Mouse (Mus musculus) subcutaneous adipose tissue, adult 2 months (tissue): Measurements from ENCODE around the gene Trib2. TPM values are rescaled to one million over a fixed set of nuclear protein-coding genes. Genes with fewer than 3 reads are reported as not detected.

Source experiments
- polyA plus RNA-seq: library from polyadenylated mRNA; depleted of rRNA; stranded (reverse); fragments of >200 nt; gene quantifications from 2 replicates; pipeline ENCODE4 v1.2.3, GENCODE M21; 2012; ENCODE audit warnings: low replicate concordance; rRNA removed

Trib2 gene
- polyA plus RNA-seq, result 13.9 and 17.4 TPM in 2 replicates

GRCm38 (mm10) chr12:15816740-15817178 is at the start of gene Trib2:
Gene Trib2, minus strand, starts transcription at chr12:15816922.

